Mouse (Mus musculus) liver, embryonic 14.5 days (tissue): ENCODE measurements at regions not wholly inside any gene's neighbourhood (a gene's known extent, or its start where the extent isn't known, plus 50 kb on each side); places are given as distances from the start of the nearest gene placed in this dataset.

Experiments
- ATAC-seq: fragments of 200-750 bp; cut with Nextera tagmentation; 2 replicates; pipeline ENCODE4 v1.8.0; 2017; ENCODE audit warnings: moderate number of reproducible peaks, mild to moderate bottlenecking, moderate library complexity; ENCODE audit not compliant: insufficient read depth
- DNase-seq, 3 experiments: peaks; one replicate each; pipeline ENCODE4 v3.0.0-alpha.2; 2012 to 2013; ENCODE audit warnings: low read depth in 3 of 3, low spot score in 3 of 3
- H3K27ac ChIP-seq: fragments of 300-500 bp; sonication (generic); 2 replicates; pipeline ENCODE4 v1.5.1; 2014; ENCODE audit warnings: moderate library complexity, mild to moderate bottlenecking, control low read depth, inconsistent platforms
- H3K27me3 ChIP-seq: fragments of 300-500 bp; sonication (generic); 2 replicates; pipeline ENCODE4 v1.6.1; 2014; ENCODE audit warnings: mild to moderate bottlenecking, low read length, moderate library complexity; ENCODE audit not compliant: control insufficient read depth, insufficient read depth
- H3K36me3 ChIP-seq: fragments of 300-500 bp; sonication (generic); replicated peaks from 2 replicates; pipeline ENCODE4 v1.6.1; 2014; ENCODE audit warnings: low read depth; ENCODE audit not compliant: control insufficient read depth, insufficient read depth
- H3K4me1 ChIP-seq, 2 experiments: fragments of 200-500 bp in 1 of 2; fragments of 300-500 bp in 1 of 2; sonication (generic) in 1 of 2; replicated peaks; 2 replicates each; pipeline ENCODE4 v1.6.1; 2012 to 2014; ENCODE audit warnings: antibody characterized with exemption in 1 of 2, inconsistent platforms in 1 of 2, low read length in 1 of 2; ENCODE audit not compliant: control insufficient read depth in 2 of 2, insufficient read depth in 2 of 2
- H3K4me2 ChIP-seq: fragments of 300-500 bp; sonication (generic); 2 replicates; pipeline ENCODE4 v1.6.1; 2014; ENCODE audit warnings: low read depth, mild to moderate bottlenecking, control low read depth, moderate library complexity
- H3K4me3 ChIP-seq, 2 experiments: fragments of 200-500 bp in 1 of 2; fragments of 300-500 bp in 1 of 2; sonication (generic) in 1 of 2; 2 replicates each; pipeline ENCODE4 v1.5.1; 2012 to 2014; ENCODE audit warnings: low read depth in 2 of 2, low read length in 2 of 2, mild to moderate bottlenecking in 2 of 2, control low read depth in 1 of 2, inconsistent platforms in 1 of 2, moderate library complexity in 1 of 2; ENCODE audit not compliant: insufficient read depth in 1 of 2
- H3K9ac ChIP-seq: fragments of 300-500 bp; sonication (generic); replicated peaks from 2 replicates; pipeline ENCODE4 v1.6.1; 2014; ENCODE audit warnings: mild to moderate bottlenecking, control low read depth, moderate library complexity
- H3K9me3 ChIP-seq: fragments of 300-500 bp; sonication (generic); 2 replicates; pipeline ENCODE4 v1.6.1; 2016; ENCODE audit warnings: low read length, mixed read lengths; ENCODE audit not compliant: control insufficient read depth
- CTCF ChIP-seq: IDR thresholded peaks from 2 replicates; pipeline ENCODE4 v1.5.1; 2016; ENCODE audit warnings: antibody characterized with exemption, low read depth, control low read depth
- EP300 ChIP-seq: IDR thresholded peaks from 2 replicates; pipeline ENCODE4 v1.6.1; 2016; ENCODE audit warnings: antibody characterized with exemption, low read depth
- WGBS: fragments of 180-500 bp; shearing (Covaris S2); extraction: QIAGEN DNeasy Blood & Tissue Kit; methylation state at CpG from one replicate; pipeline ENCODE4 v1.1.7; 2014; ENCODE audit not compliant: insufficient replicate concordance; 5-methylcytosine and 5-hydroxymethylcytosine counted together

GRCm38 (mm10) chr11:32136066-32136465, 64.0 kb downstream of the Il9r start:
- H3K4me3 ChIP-seq: no peak overlapping the region
- ATAC-seq (no peak), DNase-seq (no peak)
- H3K27me3 ChIP-seq: no peaks in the 10 kb centered on the region
- no peaks in the 10 kb centered on the region for H3K9me3 ChIP-seq
- H3K36me3 ChIP-seq: no peaks in the 10 kb centered on the region
- no peak for TF ChIP-seq CTCF
- TF ChIP-seq EP300: no peak
- H3K9ac ChIP-seq: no peak overlapping the region
- no peaks in the 10 kb centered on the region for H3K4me1 ChIP-seq
- WGBS: 51% methylated on average over 5 of the region's 5 CpGs
- no peak overlapping the region for H3K4me2 ChIP-seq
- no peak overlapping the region for H3K27ac ChIP-seq

GRCm38 (mm10) chr11:32133996-32134395, 66.1 kb downstream of the Il9r start:
- Histone ChIP-seq H3K9me3 (no peaks in the 10 kb centered on the region), H3K4me3 (no peak overlapping the region), H3K9ac (no peak overlapping the region), H3K36me3 (no peaks in the 10 kb centered on the region), H3K4me1 (no peaks in the 10 kb centered on the region), H3K27me3 (no peaks in the 10 kb centered on the region), H3K4me2 (no peak overlapping the region), H3K27ac (no peak overlapping the region)
- DNase-seq: no peak
- WGBS: 60% methylated on average over 7 of the region's 7 CpGs
- TF ChIP-seq CTCF (no peak), EP300 (no peak)
- no peak for ATAC-seq

- Histone ChIP-seq H3K4me3 (no peak overlapping the region), H3K27me3 (no peaks in the 10 kb centered on the region), H3K9me3 (no peaks in the 10 kb centered on the region), H3K27ac (no peak overlapping the region), H3K9ac (no peak overlapping the region), H3K4me1 (no peaks in the 10 kb centered on the region), H3K36me3 (no peaks in the 10 kb centered on the region), H3K4me2 (no peak overlapping the region)
- no peak for ATAC-seq
- peak in 2 of 3 experiments; percentile 9 to 18 for DNase-seq
- TF ChIP-seq CTCF (peak; percentile 70), EP300 (no peak)
- WGBS: 50% methylated on average over 3 of the region's 3 CpGs
Observed at GRCm38 (mm10) chr11:32132008-32132615, 68.0 kb downstream of the Il9r start.

GRCm38 (mm10) chr11:32128551-32128950, 71.5 kb downstream of the Il9r start:
- no peak for ATAC-seq

GRCm38 (mm10) chr11:32128018-32128417, 72.1 kb downstream of the Il9r start:
- DNase-seq (no peak), ATAC-seq (no peak)
- Histone ChIP-seq H3K27me3 (no peaks in the 10 kb centered on the region), H3K9me3 (no peaks in the 10 kb centered on the region), H3K27ac (no peak overlapping the region), H3K4me3 (no peak overlapping the region), H3K9ac (no peak overlapping the region), H3K4me1 (no peaks in the 10 kb centered on the region), H3K4me2 (no peak overlapping the region), H3K36me3 (no peaks in the 10 kb centered on the region)
- 49% methylated on average over 3 of the region's 3 CpGs for WGBS
- TF ChIP-seq EP300: no peak
- TF ChIP-seq CTCF: no peak

More at GRCm38 (mm10) chr11:32128551-32128950, 71.5 kb downstream of the Il9r start:
- Histone ChIP-seq H3K4me3 (no peak overlapping the region), H3K4me1 (no peaks in the 10 kb centered on the region), H3K36me3 (no peaks in the 10 kb centered on the region), H3K9me3 (no peaks in the 10 kb centered on the region), H3K27me3 (no peaks in the 10 kb centered on the region), H3K27ac (no peak overlapping the region), H3K4me2 (no peak overlapping the region), H3K9ac (no peak overlapping the region)
- DNase-seq: no peak
- no peak for TF ChIP-seq CTCF
- TF ChIP-seq EP300: no peak
- 38% methylated on average over 7 of the region's 7 CpGs for whole genome bisulfite sequencing
